In the genomic region with DNA sequence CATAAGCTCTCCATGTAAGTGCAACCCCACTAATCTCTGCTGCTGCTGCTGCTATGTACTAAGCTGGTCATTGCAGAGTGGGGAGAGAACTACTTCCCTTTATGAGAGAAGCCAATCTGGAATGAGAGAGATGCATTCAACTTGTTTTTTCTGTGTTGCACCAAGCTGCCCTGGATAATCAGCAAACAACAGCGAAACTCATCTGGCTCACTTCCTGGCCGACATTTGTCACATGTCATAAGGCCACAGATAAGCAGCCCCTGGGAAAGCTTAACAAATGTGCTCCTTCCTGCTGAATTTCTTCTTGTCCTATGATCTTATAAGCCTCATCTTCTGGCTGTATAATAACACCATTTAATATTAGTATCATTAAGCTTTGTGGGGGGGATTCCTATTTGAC, we compare ENCODE assay signal across 13 mouse cellular contexts.
A peak's percentile ranks its signal among the peaks of the same experiment; 100 is the strongest.
DNase-seq lines count a peak whose midpoint lies in the region; ATAC-seq and TF ChIP-seq lines count a peak whose summit lies in the region.
"Had no signal": no experiment of that assay in that cellular context is flagged by ENCODE, and none has a peak within 500 bp of the region (broad histone marks: within the 10 kb centered on the region; RNA-seq: fewer than 3 reads in every experiment).

No protein-coding gene starts in this region.

- H3K4me3 ChIP-seq in heart, embryonic 13.5 days: no peak overlapping the region
- H3K4me3 ChIP-seq in heart, embryonic 12.5 days: no peak overlapping the region
- H3K4me3 ChIP-seq in kidney, postnatal 0 days (replicated peaks; ENCODE audit: low read depth, low read length): no peak overlapping the region
- H3K4me3 ChIP-seq in lung, postnatal 0 days (ENCODE audit: low read depth, low read length): no peak overlapping the region
- H3K4me3 ChIP-seq: embryonic facial prominence, embryonic 15.5 days; hindbrain, embryonic 15.5 days; midbrain, embryonic 13.5 days had no signal

- peak overlapping the region; percentile 16; the same call in 1 of the 2 replicates for H3K4me2 ChIP-seq in heart, embryonic 13.5 days
- no peak overlapping the region for H3K4me2 ChIP-seq in heart, embryonic 12.5 days
- H3K4me2 ChIP-seq in kidney, postnatal 0 days (ENCODE audit: low read length): no peak overlapping the region
- H3K4me2 ChIP-seq in lung, postnatal 0 days (replicated peaks; ENCODE audit: low read depth, low read length): no peak overlapping the region
- H3K4me2 ChIP-seq: embryonic facial prominence, embryonic 15.5 days; hindbrain, embryonic 15.5 days; midbrain, embryonic 13.5 days had no signal

- no peaks in the 10 kb centered on the region for H3K9me3 ChIP-seq in heart, embryonic 13.5 days
- H3K9me3 ChIP-seq in heart, embryonic 12.5 days (replicated peaks): no peaks in the 10 kb centered on the region
- no peaks in the 10 kb centered on the region for H3K9me3 ChIP-seq in kidney, postnatal 0 days (replicated peaks; ENCODE audit: low read length)
- no peaks in the 10 kb centered on the region for H3K9me3 ChIP-seq in lung, postnatal 0 days (ENCODE audit: low read length)
- H3K9me3 ChIP-seq: embryonic facial prominence, embryonic 15.5 days; hindbrain, embryonic 15.5 days had no signal

- no peaks in the 10 kb centered on the region for H3K27me3 ChIP-seq in heart, embryonic 13.5 days (replicated peaks)
- no peaks in the 10 kb centered on the region for H3K27me3 ChIP-seq in heart, embryonic 12.5 days (replicated peaks)
- H3K27me3 ChIP-seq in kidney, postnatal 0 days (ENCODE audit: insufficient read depth, low read length): no peaks in the 10 kb centered on the region
- no peaks in the 10 kb centered on the region for H3K27me3 ChIP-seq in lung, postnatal 0 days (replicated peaks; ENCODE audit: insufficient read depth, low read length)
- H3K27me3 ChIP-seq: embryonic facial prominence, embryonic 15.5 days; hindbrain, embryonic 15.5 days; midbrain, embryonic 13.5 days had no signal

- no peak for TF ChIP-seq CTCF in kidney, postnatal 0 days (IDR thresholded peaks at IDR 0.05; ENCODE audit: low read depth)
- TF ChIP-seq CTCF in lung, postnatal 0 days (IDR thresholded peaks at IDR 0.05): no peak

- H3K27ac ChIP-seq in heart, embryonic 13.5 days (replicated peaks): 0 out of 2 replicates have a peak overlapping the region, but pooled peaks have one; percentile 24
- H3K27ac ChIP-seq in heart, embryonic 12.5 days (ENCODE audit: poor library complexity, severe bottlenecking): no peak overlapping the region
- no peak overlapping the region for H3K27ac ChIP-seq in kidney, postnatal 0 days
- H3K27ac ChIP-seq in lung, postnatal 0 days (ENCODE audit: low read length): no peak overlapping the region
- H3K27ac ChIP-seq: embryonic facial prominence, embryonic 15.5 days; hindbrain, embryonic 15.5 days; midbrain, embryonic 13.5 days had no signal

- H3K36me3 ChIP-seq in heart, embryonic 13.5 days: no peaks in the 10 kb centered on the region
- H3K36me3 ChIP-seq in heart, embryonic 12.5 days: no peaks in the 10 kb centered on the region
- H3K36me3 ChIP-seq in kidney, postnatal 0 days (ENCODE audit: insufficient read depth, low read length): no peaks in the 10 kb centered on the region
- no peaks in the 10 kb centered on the region for H3K36me3 ChIP-seq in lung, postnatal 0 days (ENCODE audit: insufficient read depth, low read length)
- H3K36me3 ChIP-seq: embryonic facial prominence, embryonic 15.5 days; hindbrain, embryonic 15.5 days; midbrain, embryonic 13.5 days had no signal

- H3K4me1 ChIP-seq in heart, embryonic 13.5 days: peaks cover 16% of the 10 kb centered on the region
- peaks cover 6% of the 10 kb centered on the region; the same call in 1 of the 2 replicates for H3K4me1 ChIP-seq in heart, embryonic 12.5 days (replicated peaks)
- no peaks in the 10 kb centered on the region for H3K4me1 ChIP-seq in kidney, postnatal 0 days (replicated peaks; ENCODE audit: insufficient read depth, low read length)
- H3K4me1 ChIP-seq in lung, postnatal 0 days (ENCODE audit: insufficient read depth, low read depth, low read length): no peaks in the 10 kb centered on the region
- H3K4me1 ChIP-seq: embryonic facial prominence, embryonic 15.5 days had no signal

- H3K9ac ChIP-seq in heart, embryonic 13.5 days: no peak overlapping the region
- no peak overlapping the region for H3K9ac ChIP-seq in heart, embryonic 12.5 days
- H3K9ac ChIP-seq in kidney, postnatal 0 days (ENCODE audit: low read depth, low read length): no peak overlapping the region
- H3K9ac ChIP-seq in lung, postnatal 0 days (replicated peaks; ENCODE audit: low read depth): no peak overlapping the region
- H3K9ac ChIP-seq: embryonic facial prominence, embryonic 15.5 days; hindbrain, embryonic 15.5 days; midbrain, embryonic 13.5 days had no signal

- peak; percentile 22 for DNase-seq in kidney, postnatal 0 days (ENCODE audit: low spot score)
- DNase-seq in kidney, adult 8-10 months: no peak
- peak; percentile 8 for DNase-seq in lung, postnatal 0 days (ENCODE audit: low spot score)
- no peak for DNase-seq in lung, adult 18-20 months
- DNase-seq in thymus, postnatal 0 days (ENCODE audit: low spot score): no peak
- DNase-seq: cerebellum, adult 9-11 months; right cerebral cortex, postnatal 14 days had no signal

- 15% methylated on average over 2 of the region's 2 CpGs for WGBS in heart, embryonic 13.5 days
- 18% methylated on average over 2 of the region's 2 CpGs for WGBS in heart, embryonic 12.5 days
- 52% methylated on average over 2 of the region's 2 CpGs for WGBS in kidney, postnatal 0 days
- 24% methylated on average over 2 of the region's 2 CpGs for WGBS in lung, postnatal 0 days

- ATAC-seq in heart, embryonic 13.5 days (ENCODE audit: extremely low read depth, insufficient number of reproducible peaks, low FRiP score, low TSS enrichment): no peak
- ATAC-seq in heart, embryonic 12.5 days (ENCODE audit: insufficient number of reproducible peaks, low FRiP score): no peak
- ATAC-seq in kidney, postnatal 0 days (replicated peaks; ENCODE audit: low FRiP score, low read depth): no peak
- no peak for ATAC-seq in lung, postnatal 0 days
- ATAC-seq: intestine, postnatal 0 days; midbrain, embryonic 13.5 days had no signal

- TF ChIP-seq EP300 in lung, postnatal 0 days (IDR thresholded peaks at IDR 0.05): no peak

Comparison
In these comparisons a context has a peak if more than half of its experiments do, and no peak if none do; other contexts are left out.
1. DNase-seq: peak in kidney, postnatal 0 days (single experiment) and lung, postnatal 0 days (single experiment); none in kidney, adult 8-10 months (0 of 2), lung, adult 18-20 months (0 of 2) and thymus, postnatal 0 days (single experiment).